Mouse (Mus musculus) embryonic fibroblast, embryonic 13.5 days (primary cell): ENCODE data around the gene Cgn.

ENCODE experiments used
- CTCF ChIP-seq: IDR thresholded peaks from 2 replicates; pipeline ENCODE4 v1.5.1; 2011; ENCODE audit warnings: mild to moderate bottlenecking, control low read depth, low read length, moderate library complexity, borderline replicate concordance; ENCODE audit not compliant: insufficient read depth
- POLR2A ChIP-seq: IDR thresholded peaks from 2 replicates; pipeline ENCODE4 v1.6.1; 2011; ENCODE audit warnings: low read depth, mild to moderate bottlenecking, control low read depth, low read length, moderate library complexity

GRCm38 (mm10) chr3:94817731-94818130, 31.4 kb upstream of the Cgn start:
- TF ChIP-seq CTCF (no peak), POLR2A (no peak)
